Mouse (Mus musculus): ENCODE measurements around the gene Plppr1. TPM values are rescaled to one million over a fixed set of nuclear protein-coding genes. Genes with fewer than 3 reads are reported as not detected.
A peak's percentile ranks its signal among the peaks of the same experiment; 100 is the strongest.

The Plppr1 gene
- polyA plus RNA-seq (2012; ENCODE audit: insufficient read depth, insufficient read length, low replicate concordance, missing spikeins), result not detected in 2 replicates

DNA sequence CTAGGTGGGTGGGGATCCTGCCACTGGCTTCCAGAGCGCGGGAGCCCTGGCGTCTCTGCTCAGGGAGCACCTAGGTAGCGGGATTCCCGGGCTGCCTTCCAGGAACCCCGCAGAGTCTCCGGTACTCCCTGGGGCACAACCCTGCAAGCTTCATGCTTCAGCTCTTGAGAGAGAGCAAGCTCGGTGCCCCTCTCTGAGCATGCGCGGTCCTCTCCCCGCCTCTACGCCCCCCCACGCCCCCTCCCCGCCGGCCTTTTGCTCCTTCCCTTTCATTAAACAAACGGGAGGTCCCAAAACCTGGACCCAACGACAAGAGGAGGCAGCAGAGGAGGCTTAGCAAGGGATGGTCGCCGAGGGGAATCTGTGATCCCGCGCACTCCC lies at the start of gene Plppr1:
Plppr1 (plus strand) TSS at position 253 of the 381 bp plus-strand sequence.
- 0% methylated on average over 21 of the region's 21 CpGs for WGBS
- TF ChIP-seq CTCF (IDR thresholded peaks at IDR 0.05; ENCODE audit: insufficient read depth, low read depth, low read length) (no peak), POLR2A (IDR thresholded peaks at IDR 0.05; ENCODE audit: insufficient read depth, low read depth, low read length) (no peak)
- Histone ChIP-seq H3K27ac (ENCODE audit: insufficient read depth, low read depth, low read length) (peak within 1 kb of the TSS; percentile 7; the same call in 1 of the 2 replicates), H3K4me1 (ENCODE audit: control insufficient read depth, insufficient read depth, low read length) (peaks cover 15% of the 10 kb centered on the region), H3K4me3 (ENCODE audit: insufficient read depth, low read depth, low read length) (peak within 1 kb of the TSS; percentile 84)

DNA sequence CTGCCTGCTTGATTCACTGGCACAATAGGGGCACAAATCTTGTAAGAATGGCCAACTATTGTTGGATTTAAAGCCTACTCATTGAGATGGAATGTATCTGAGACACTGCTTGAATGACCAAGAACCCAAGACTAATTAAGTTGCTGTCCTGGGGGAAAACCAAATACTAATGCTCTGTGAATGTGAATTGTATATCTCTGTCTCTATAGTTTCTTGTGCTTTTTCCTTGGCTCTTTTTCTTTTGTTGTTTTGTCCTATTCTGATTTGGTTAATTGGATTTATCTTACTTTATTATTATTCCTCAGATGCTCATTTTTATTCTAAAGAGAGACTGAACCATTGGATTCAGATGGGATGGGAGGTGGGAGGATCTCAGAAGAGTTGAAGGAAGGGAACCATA lies 42.4 kb upstream of the Plppr1 start:
- Histone ChIP-seq H3K27ac (ENCODE audit: insufficient read depth, low read depth, low read length) (no peak overlapping the region), H3K4me3 (ENCODE audit: insufficient read depth, low read depth, low read length) (no peak overlapping the region), H3K4me1 (ENCODE audit: control insufficient read depth, insufficient read depth, low read length) (no peaks in the 10 kb centered on the region)
- TF ChIP-seq CTCF (IDR thresholded peaks at IDR 0.05; ENCODE audit: insufficient read depth, low read depth, low read length) (no peak), POLR2A (IDR thresholded peaks at IDR 0.05; ENCODE audit: insufficient read depth, low read depth, low read length) (no peak)

DNA sequence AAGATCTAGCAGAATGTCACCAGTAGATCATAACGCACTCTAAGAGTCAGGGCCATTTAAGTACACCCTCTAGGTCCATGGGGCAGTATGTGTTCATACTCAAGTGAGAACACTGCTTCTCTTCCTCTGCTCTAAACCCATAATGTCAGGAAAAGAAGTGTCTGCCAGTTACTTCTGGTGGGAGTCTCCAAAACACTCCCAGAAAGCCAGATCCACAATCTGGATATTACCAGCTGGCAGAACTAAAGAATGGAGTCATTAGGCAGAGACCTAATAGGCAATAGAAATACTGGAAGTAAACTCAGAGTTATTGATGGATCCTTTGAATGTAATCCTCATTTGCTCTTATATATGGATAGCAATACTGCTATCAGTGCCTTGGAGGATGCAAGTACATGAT lies 35.9 kb upstream of the Plppr1 start:
- no peak overlapping the region for H3K4me3 ChIP-seq (ENCODE audit: insufficient read depth, low read depth, low read length)
- no peak overlapping the region for H3K27ac ChIP-seq (ENCODE audit: insufficient read depth, low read depth, low read length)
- H3K4me1 ChIP-seq (ENCODE audit: control insufficient read depth, insufficient read depth, low read length), result no peaks in the 10 kb centered on the region
- 98% methylated on average over 1 of the region's 1 CpGs for WGBS
- TF ChIP-seq POLR2A (IDR thresholded peaks at IDR 0.05; ENCODE audit: insufficient read depth, low read depth, low read length) (no peak), CTCF (IDR thresholded peaks at IDR 0.05; ENCODE audit: insufficient read depth, low read depth, low read length) (no peak)

DNA sequence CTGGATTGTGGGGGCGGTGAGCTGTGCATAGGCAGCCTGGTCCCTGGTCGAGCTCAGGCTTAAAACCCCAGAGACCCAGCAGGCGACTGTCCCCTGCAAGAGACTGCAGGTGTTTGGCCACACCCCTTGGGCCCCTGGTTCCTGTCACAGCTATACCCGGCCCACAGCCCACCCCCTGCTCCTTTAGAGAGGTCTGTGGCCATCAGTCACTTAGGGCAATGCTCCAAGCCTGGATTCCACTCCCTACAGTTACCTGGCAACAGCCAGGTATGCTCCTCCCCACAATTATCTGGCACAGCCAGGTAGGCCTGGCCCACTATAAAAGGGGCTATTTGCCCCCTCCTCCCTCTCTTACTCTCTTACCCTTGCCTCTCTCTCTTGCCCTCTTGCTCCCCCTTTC lies 20.8 kb upstream of the Plppr1 start:
- Histone ChIP-seq H3K27ac (ENCODE audit: insufficient read depth, low read depth, low read length) (no peak overlapping the region), H3K4me1 (ENCODE audit: control insufficient read depth, insufficient read depth, low read length) (no peaks in the 10 kb centered on the region), H3K4me3 (ENCODE audit: insufficient read depth, low read depth, low read length) (no peak overlapping the region)
- WGBS, result 64% methylated on average over 4 of the region's 4 CpGs
- TF ChIP-seq CTCF (IDR thresholded peaks at IDR 0.05; ENCODE audit: insufficient read depth, low read depth, low read length), result no peak
- no peak for TF ChIP-seq POLR2A (IDR thresholded peaks at IDR 0.05; ENCODE audit: insufficient read depth, low read depth, low read length)

DNA sequence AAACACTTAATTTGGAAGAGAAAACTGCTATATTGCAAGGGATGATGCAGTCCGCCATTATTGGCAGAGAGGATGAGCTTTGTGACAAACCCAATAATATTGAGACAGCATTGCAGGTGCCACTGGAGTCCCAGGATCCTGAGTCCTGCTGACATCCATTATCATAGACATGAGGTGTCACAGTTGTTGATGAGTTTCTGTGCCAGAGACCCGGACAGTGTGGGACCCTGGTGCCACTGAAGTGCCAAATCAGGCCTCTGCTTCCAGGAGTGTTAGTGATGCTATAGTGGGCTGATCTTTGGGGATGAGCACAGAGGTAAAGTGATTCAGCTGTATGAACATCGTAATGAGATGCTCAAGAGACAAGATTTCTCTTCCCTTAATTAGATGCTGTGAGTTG lies 19.2 kb upstream of the Plppr1 start:
- Histone ChIP-seq H3K4me3 (ENCODE audit: insufficient read depth, low read depth, low read length) (no peak overlapping the region), H3K4me1 (ENCODE audit: control insufficient read depth, insufficient read depth, low read length) (no peaks in the 10 kb centered on the region), H3K27ac (ENCODE audit: insufficient read depth, low read depth, low read length) (no peak overlapping the region)
- 65% methylated on average over 3 of the region's 3 CpGs for whole genome bisulfite sequencing
- TF ChIP-seq CTCF (IDR thresholded peaks at IDR 0.05; ENCODE audit: insufficient read depth, low read depth, low read length) (no peak), POLR2A (IDR thresholded peaks at IDR 0.05; ENCODE audit: insufficient read depth, low read depth, low read length) (no peak)

DNA sequence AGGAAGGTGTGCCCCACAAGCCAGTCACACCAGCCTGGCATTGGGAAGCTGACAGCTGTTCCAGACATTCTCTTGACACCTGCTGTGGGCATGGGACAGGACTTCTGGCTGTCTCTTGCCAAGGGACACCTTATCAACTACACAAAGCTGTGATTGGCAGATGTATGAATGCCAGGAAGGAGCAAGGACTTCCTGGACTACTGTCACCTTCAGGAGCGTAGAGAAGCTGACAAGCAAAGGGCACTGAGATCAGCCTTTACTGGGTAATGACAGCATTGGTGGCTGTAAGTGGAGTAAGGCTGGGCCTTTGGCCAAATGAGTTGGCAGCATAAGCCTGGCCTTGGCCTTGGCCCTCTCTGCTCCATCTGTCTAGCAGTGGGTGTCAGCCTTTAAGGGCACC lies 17.4 kb upstream of the Plppr1 start:
- TF ChIP-seq POLR2A (IDR thresholded peaks at IDR 0.05; ENCODE audit: insufficient read depth, low read depth, low read length), result no peak
- TF ChIP-seq CTCF (IDR thresholded peaks at IDR 0.05; ENCODE audit: insufficient read depth, low read depth, low read length), result no peak
- no peak overlapping the region for H3K27ac ChIP-seq (ENCODE audit: insufficient read depth, low read depth, low read length)
- WGBS, result 76% methylated on average over 1 of the region's 1 CpGs

DNA sequence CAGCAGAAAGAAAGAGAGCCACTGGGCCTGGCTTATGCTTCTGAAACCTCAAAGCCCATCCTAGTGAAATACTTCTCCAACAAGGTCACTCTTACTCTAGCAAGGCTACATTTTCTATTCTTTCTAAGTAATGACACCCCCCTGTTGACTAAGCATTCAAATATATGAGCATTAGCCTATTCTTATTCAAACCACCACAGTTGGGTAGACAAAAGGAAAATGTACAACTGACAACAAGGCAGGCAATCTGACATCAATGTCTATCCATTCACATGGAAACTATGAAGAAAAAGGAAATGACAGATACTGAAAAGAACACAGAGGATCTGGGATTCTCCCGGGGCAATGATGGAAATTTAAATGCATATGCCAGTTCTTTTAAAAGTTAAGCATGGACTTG lies 8.4 kb upstream of the Plppr1 start:
- 74% methylated on average over 1 of the region's 1 CpGs for WGBS
- no peak overlapping the region for H3K4me3 ChIP-seq (ENCODE audit: insufficient read depth, low read depth, low read length)
- no peaks in the 10 kb centered on the region for H3K4me1 ChIP-seq (ENCODE audit: control insufficient read depth, insufficient read depth, low read length)
- H3K27ac ChIP-seq (ENCODE audit: insufficient read depth, low read depth, low read length), result no peak overlapping the region
- TF ChIP-seq POLR2A (IDR thresholded peaks at IDR 0.05; ENCODE audit: insufficient read depth, low read depth, low read length), result no peak

More for the DNA sequence above, 17.4 kb upstream of the Plppr1 start:
- Histone ChIP-seq H3K4me1 (ENCODE audit: control insufficient read depth, insufficient read depth, low read length) (no peaks in the 10 kb centered on the region), H3K4me3 (ENCODE audit: insufficient read depth, low read depth, low read length) (no peak overlapping the region)

DNA sequence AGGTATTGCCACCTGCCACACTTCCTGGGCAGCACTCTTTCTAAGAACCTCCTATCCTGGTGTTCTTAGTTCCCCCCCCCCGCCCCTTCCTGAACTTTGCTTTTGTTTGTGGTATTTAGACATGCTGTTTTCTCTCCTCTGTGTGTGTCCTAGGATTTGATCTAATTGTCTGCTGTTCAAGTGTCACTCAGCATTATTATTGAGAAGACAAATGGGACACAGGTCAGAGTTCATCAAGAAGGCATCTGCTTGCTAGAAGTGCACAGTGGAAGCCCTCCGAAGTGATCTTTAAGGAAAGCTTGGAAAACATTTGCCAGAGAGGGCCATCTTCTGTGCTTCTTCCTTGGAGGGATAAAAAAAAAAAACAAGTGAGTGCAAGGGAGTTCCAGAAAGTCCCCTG lies 1.2 kb upstream of the Plppr1 start:
- Histone ChIP-seq H3K27ac (ENCODE audit: insufficient read depth, low read depth, low read length) (no peak overlapping the region), H3K4me3 (ENCODE audit: insufficient read depth, low read depth, low read length) (no peak overlapping the region), H3K4me1 (ENCODE audit: control insufficient read depth, insufficient read depth, low read length) (peaks cover 15% of the 10 kb centered on the region)
- WGBS, result 70% methylated on average over 2 of the region's 2 CpGs
- no peak for TF ChIP-seq POLR2A (IDR thresholded peaks at IDR 0.05; ENCODE audit: insufficient read depth, low read depth, low read length)
- TF ChIP-seq CTCF (IDR thresholded peaks at IDR 0.05; ENCODE audit: insufficient read depth, low read depth, low read length), result no peak

DNA sequence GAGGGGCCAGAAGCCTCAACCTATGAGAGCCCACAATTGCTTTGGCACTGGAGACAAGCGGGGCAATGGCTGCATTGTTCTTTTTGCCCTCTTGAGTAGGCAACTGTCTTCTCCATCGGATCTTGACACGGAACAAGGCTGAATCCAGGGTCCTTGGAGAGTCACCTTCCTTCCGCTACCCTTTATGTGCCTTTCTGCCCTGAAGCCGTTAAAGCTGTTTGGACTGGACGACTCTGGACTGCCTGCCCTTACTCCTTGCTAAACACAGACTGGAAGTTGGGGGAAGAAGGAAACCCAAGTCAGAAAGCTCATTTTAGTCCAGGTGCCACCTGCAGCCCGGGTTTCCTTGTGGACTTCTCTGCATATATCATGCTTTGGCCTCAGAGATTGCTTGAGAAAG lies 516 bp upstream of the Plppr1 start:
- Histone ChIP-seq H3K4me1 (ENCODE audit: control insufficient read depth, insufficient read depth, low read length) (peaks cover 15% of the 10 kb centered on the region), H3K27ac (ENCODE audit: insufficient read depth, low read depth, low read length) (no peak overlapping the region; the same call in 1 of the 2 replicates), H3K4me3 (ENCODE audit: insufficient read depth, low read depth, low read length) (peak overlapping the region; percentile 84)
- WGBS, result 23% methylated on average over 7 of the region's 7 CpGs
- TF ChIP-seq CTCF (IDR thresholded peaks at IDR 0.05; ENCODE audit: insufficient read depth, low read depth, low read length) (no peak), POLR2A (IDR thresholded peaks at IDR 0.05; ENCODE audit: insufficient read depth, low read depth, low read length) (no peak)
